Mouse (Mus musculus): ENCODE results near the gene Tfeb.

- TF ChIP-seq CTCF (conservative IDR thresholded peaks at IDR 0.05; ENCODE audit: low read length) = no peak
- TF ChIP-seq NANOG (IDR thresholded peaks at IDR 0.05; ENCODE audit: borderline replicate concordance, low read length) = no peak
- TF ChIP-seq POU5F1 (IDR thresholded peaks at IDR 0.05; ENCODE audit: borderline replicate concordance, low read length) = no peak
Observed at GRCm38 (mm10) chr17:47701793-47702192, 35.0 kb upstream of the Tfeb start.
